Mouse (Mus musculus) CH12.LX (cell line): ENCODE data around the gene Zbtb7a. TPM values are rescaled to one million over a fixed set of nuclear protein-coding genes. Genes with fewer than 3 reads are reported as not detected.
A peak's percentile ranks its signal among the peaks of the same experiment; 100 is the strongest.

ENCODE experiments used
- DNase-seq: peaks from one replicate; pipeline ENCODE4 v3.0.0-alpha.2; 2013; ENCODE audit errors: extremely low read depth
- H3K27ac ChIP-seq: 2 replicates; pipeline ENCODE4 v1.5.1; 2012; ENCODE audit warnings: low read depth, mild to moderate bottlenecking, control low read depth, moderate library complexity; ENCODE audit not compliant: insufficient read depth
- H3K27me3 ChIP-seq: replicated peaks from 2 replicates; pipeline ENCODE3; 2012; ENCODE audit warnings: inconsistent platforms
- H3K36me3 ChIP-seq, 2 experiments: replicated peaks in 1 of 2; 2 replicates each; pipeline versions ENCODE3 to v1.6.1; 2012; ENCODE audit warnings: inconsistent platforms in 1 of 2, low read length in 1 of 2, mild to moderate bottlenecking in 1 of 2, mixed read lengths in 1 of 2, moderate library complexity in 1 of 2; ENCODE audit not compliant: control insufficient read depth in 1 of 2, insufficient read depth in 1 of 2
- H3K4me1 ChIP-seq, 2 experiments: 2 replicates each; pipeline ENCODE4 v1.6.1; 2012; ENCODE audit warnings: inconsistent platforms in 1 of 2, moderate library complexity in 1 of 2; ENCODE audit not compliant: insufficient read depth in 2 of 2, control insufficient read depth in 1 of 2
- H3K4me2 ChIP-seq: 2 replicates; pipeline ENCODE4 v1.6.1; 2012; ENCODE audit warnings: low read depth, mild to moderate bottlenecking, control low read depth; ENCODE audit not compliant: poor library complexity, insufficient read depth, severe bottlenecking
- H3K4me3 ChIP-seq, 3 experiments: fragments of 150-350 bp in 1 of 3; sonication (generic) in 1 of 3; replicated peaks in 1 of 3; 2 replicates each; pipeline versions ENCODE3 to v1.5.1; 2011 to 2012; ENCODE audit warnings: low read depth in 2 of 3, low read length in 2 of 3, mild to moderate bottlenecking in 2 of 3, moderate library complexity in 2 of 3, control low read depth in 1 of 3, improper control_type of control experiment in 1 of 3, inconsistent platforms in 1 of 3, mixed read lengths in 1 of 3; ENCODE audit not compliant: poor library complexity in 1 of 3
- H3K79me2 ChIP-seq: replicated peaks from 2 replicates; pipeline ENCODE4 v1.6.1; 2012; ENCODE audit warnings: mild to moderate bottlenecking, moderate library complexity; ENCODE audit not compliant: control insufficient read depth, poor library complexity, insufficient read depth, severe bottlenecking; ENCODE audit errors: extremely low read depth
- H3K9ac ChIP-seq: 2 replicates; pipeline ENCODE4 v1.6.1; 2012; ENCODE audit warnings: low read depth, mild to moderate bottlenecking, control low read depth, moderate library complexity; ENCODE audit not compliant: insufficient read depth
- H3K9me3 ChIP-seq: replicated peaks from 2 replicates; pipeline ENCODE3; 2012; ENCODE audit warnings: low read length, inconsistent platforms, mixed read lengths
- CHD1 ChIP-seq: IDR thresholded peaks from 2 replicates; pipeline ENCODE4 v1.6.1; 2012; ENCODE audit warnings: low read depth, low read length, improper control_type of control experiment, inconsistent platforms
- CHD2 ChIP-seq: IDR thresholded peaks from 2 replicates; pipeline ENCODE4 v1.6.1; 2011; ENCODE audit warnings: low read length, improper control_type of control experiment
- CTCF ChIP-seq, 2 experiments: IDR thresholded peaks in 1 of 2; conservative IDR thresholded peaks in 1 of 2; 2 replicates each; pipeline ENCODE4 v1.5.1; 2011 to 2012; ENCODE audit warnings: low read depth in 2 of 2, low read length in 2 of 2, improper control_type of control experiment in 1 of 2, inconsistent platforms in 1 of 2, mild to moderate bottlenecking in 1 of 2, moderate library complexity in 1 of 2
- E2F4 ChIP-seq: IDR thresholded peaks from 2 replicates; pipeline ENCODE4 v1.6.1; 2011; ENCODE audit warnings: low read depth, low read length, improper control_type of control experiment; ENCODE audit not compliant: insufficient replicate concordance
- EP300 ChIP-seq: IDR thresholded peaks from 2 replicates; pipeline ENCODE4 v1.6.1; 2011; ENCODE audit warnings: low read length, improper control_type of control experiment
- ETS1 ChIP-seq: conservative IDR thresholded peaks from 2 replicates; pipeline ENCODE4 v1.6.1; 2012; ENCODE audit warnings: low read depth, mild to moderate bottlenecking, inconsistent platforms, low read length, improper control_type of control experiment, moderate library complexity
- GABPA ChIP-seq: IDR thresholded peaks from 2 replicates; pipeline ENCODE4 v1.6.1; 2012; ENCODE audit warnings: low read depth, low read length, improper control_type of control experiment, inconsistent platforms; ENCODE audit not compliant: insufficient replicate concordance
- HCFC1 ChIP-seq: IDR thresholded peaks from 2 replicates; pipeline ENCODE4 v1.6.1; 2012; ENCODE audit warnings: low read depth, mild to moderate bottlenecking, inconsistent platforms, low read length, improper control_type of control experiment
- IRF4 ChIP-seq: IDR thresholded peaks from 2 replicates; pipeline ENCODE4 v1.6.1; 2014; ENCODE audit warnings: low read depth, mild to moderate bottlenecking, inconsistent platforms, low read length, improper control_type of control experiment
- JUND ChIP-seq: conservative IDR thresholded peaks from 2 replicates; pipeline ENCODE4 v1.6.1; 2011; ENCODE audit warnings: low read depth, low read length, improper control_type of control experiment
- KAT2A ChIP-seq: IDR thresholded peaks from 2 replicates; pipeline ENCODE4 v1.6.1; 2012; ENCODE audit warnings: low read length, improper control_type of control experiment, inconsistent platforms; ENCODE audit not compliant: insufficient replicate concordance
- MAFK ChIP-seq: IDR thresholded peaks from 2 replicates; pipeline ENCODE4 v1.6.1; 2011; ENCODE audit warnings: low read length, improper control_type of control experiment; ENCODE audit not compliant: insufficient replicate concordance
- MAX ChIP-seq: IDR thresholded peaks from 2 replicates; pipeline ENCODE4 v1.6.1; 2011; ENCODE audit warnings: low read length, improper control_type of control experiment
- MAZ ChIP-seq: IDR thresholded peaks from 2 replicates; pipeline ENCODE4 v1.6.1; 2012; ENCODE audit warnings: low read depth, mild to moderate bottlenecking, inconsistent platforms, low read length, improper control_type of control experiment, moderate library complexity
- MEF2A ChIP-seq: IDR thresholded peaks from 2 replicates; pipeline ENCODE4 v1.6.1; 2014; ENCODE audit warnings: low read depth, mild to moderate bottlenecking, inconsistent platforms, low read length, improper control_type of control experiment, borderline replicate concordance
- MXI1 ChIP-seq: IDR thresholded peaks from 2 replicates; pipeline ENCODE4 v1.6.1; 2011; ENCODE audit warnings: mild to moderate bottlenecking, low read depth, low read length, improper control_type of control experiment
- MYC ChIP-seq: IDR thresholded peaks from 2 replicates; pipeline ENCODE4 v1.6.1; 2011; ENCODE audit warnings: low read depth, mild to moderate bottlenecking, improper control_type of control experiment, low read length
- NELFE ChIP-seq: IDR thresholded peaks from 2 replicates; pipeline ENCODE4 v1.6.1; 2011; ENCODE audit warnings: low read depth, low read length, improper control_type of control experiment
- NRF1 ChIP-seq: IDR thresholded peaks from 2 replicates; pipeline ENCODE4 v1.6.1; 2014; ENCODE audit warnings: low read depth, mild to moderate bottlenecking, inconsistent platforms, low read length, improper control_type of control experiment, moderate library complexity
- PAX5 ChIP-seq: IDR thresholded peaks from 2 replicates; pipeline ENCODE4 v1.6.1; 2012; ENCODE audit warnings: low read length, inconsistent platforms, mixed read lengths
- POLR2A ChIP-seq: IDR thresholded peaks from 2 replicates; pipeline ENCODE4 v1.6.1; 2011; ENCODE audit warnings: low read depth, mild to moderate bottlenecking, improper control_type of control experiment, low read length
- POLR2AphosphoS2 ChIP-seq: IDR thresholded peaks from 2 replicates; pipeline ENCODE4 v1.6.1; 2011; ENCODE audit warnings: low read depth, low read length, improper control_type of control experiment
- RCOR1 ChIP-seq: conservative IDR thresholded peaks from 2 replicates; pipeline ENCODE4 v1.6.1; 2012; ENCODE audit warnings: low read depth, mild to moderate bottlenecking, inconsistent platforms, low read length, improper control_type of control experiment
- SIN3A ChIP-seq: IDR thresholded peaks from 2 replicates; pipeline ENCODE4 v1.6.1; 2012; ENCODE audit warnings: low read length, improper control_type of control experiment, inconsistent platforms
- TCF12 ChIP-seq: IDR thresholded peaks from 2 replicates; pipeline ENCODE4 v1.6.1; 2014; ENCODE audit warnings: low read depth, mild to moderate bottlenecking, inconsistent platforms, low read length, improper control_type of control experiment
- USF2 ChIP-seq: conservative IDR thresholded peaks from 2 replicates; pipeline ENCODE4 v1.6.1; 2011; ENCODE audit warnings: low read depth, low read length, improper control_type of control experiment
- ZC3H11A ChIP-seq: IDR thresholded peaks from 2 replicates; pipeline ENCODE4 v1.6.1; 2012; ENCODE audit warnings: low read depth, mild to moderate bottlenecking, inconsistent platforms, low read length, improper control_type of control experiment
- ZMIZ1 ChIP-seq: IDR thresholded peaks from 2 replicates; pipeline ENCODE4 v1.6.1; 2012; ENCODE audit warnings: low read depth, mild to moderate bottlenecking, inconsistent platforms, low read length, improper control_type of control experiment
- ZNF384 ChIP-seq: IDR thresholded peaks from 2 replicates; pipeline ENCODE4 v1.6.1; 2012; ENCODE audit warnings: low read depth, low read length, improper control_type of control experiment, inconsistent platforms
- dilution Hi-C: fragments of 300-500 bp; cut with MboI; formaldehyde crosslinking; loops from 2 replicates; pipeline ENCODE4 v1.14.3; 2020; ENCODE audit warnings: low sequenced_read_pairs; ENCODE audit not compliant: extremely low pct_unique_long_range_greater_than_20kb, extremely low pct_ligation_motif_present
- in situ Hi-C: fragments of 300-500 bp; cut with MboI; formaldehyde crosslinking; loops from 3 replicates; pipeline ENCODE4 v1.14.3; 2019; ENCODE audit warnings: low sequenced_read_pairs, low pct_ligation_motif_present, low pct_unique_long_range_greater_than_20kb, mixed read lengths
- polyA plus RNA-seq: library from polyadenylated mRNA; unstranded; fragments of >175 nt; gene quantifications from 2 replicates; pipeline ENCODE4 v1.2.1, GENCODE M21; 2012; ENCODE audit warnings: low read depth; ENCODE audit not compliant: insufficient read length
- total RNA-seq, 2 experiments: library from RNA; depleted of rRNA; stranded (reverse); fragments of 300-350 nt in 1 of 2; fragments of >200 nt in 1 of 2; gene quantifications; 2 replicates each; pipeline ENCODE4 v1.2.3; 2012 to 2014

Gene Zbtb7a
- total and polyA plus RNA-seq, 3 experiments: 3.0 to 21.3 (median 18.2) TPM

GRCm38 (mm10) chr10:81192968-81193501 is 58.0 kb downstream of the Zbtb7a start:
- Histone ChIP-seq H3K27me3 (peaks cover 5% of the 10 kb centered on the region), H3K4me3 (peak overlapping the region; percentile 6 to 86 (median 59)), H3K4me2 (peak overlapping the region; percentile 67), H3K36me3 (peaks cover 15 to 31% of the 10 kb centered on the region in 2 experiments), H3K9ac (peak overlapping the region; percentile 67; the same call in 1 of the 2 replicates), H3K4me1 (peaks cover 31 to 62% of the 10 kb centered on the region in 2 experiments), H3K9me3 (no peaks in the 10 kb centered on the region), H3K27ac (peak overlapping the region; percentile 88), H3K79me2 (no peaks in the 10 kb centered on the region)
- DNase-seq: no peak
- TF ChIP-seq CHD2: 0 out of 2 replicates have a peak, but pooled peaks have one; percentile 27
- TF ChIP-seq USF2: no peak
- dilution Hi-C loops: no loop called here
- in situ Hi-C loops: loop anchor here (10.0 kb wide), 1 partner anchor 162 kb away; the partner anchor contains the start of genes Hmg20b and Mfsd12

DNA sequence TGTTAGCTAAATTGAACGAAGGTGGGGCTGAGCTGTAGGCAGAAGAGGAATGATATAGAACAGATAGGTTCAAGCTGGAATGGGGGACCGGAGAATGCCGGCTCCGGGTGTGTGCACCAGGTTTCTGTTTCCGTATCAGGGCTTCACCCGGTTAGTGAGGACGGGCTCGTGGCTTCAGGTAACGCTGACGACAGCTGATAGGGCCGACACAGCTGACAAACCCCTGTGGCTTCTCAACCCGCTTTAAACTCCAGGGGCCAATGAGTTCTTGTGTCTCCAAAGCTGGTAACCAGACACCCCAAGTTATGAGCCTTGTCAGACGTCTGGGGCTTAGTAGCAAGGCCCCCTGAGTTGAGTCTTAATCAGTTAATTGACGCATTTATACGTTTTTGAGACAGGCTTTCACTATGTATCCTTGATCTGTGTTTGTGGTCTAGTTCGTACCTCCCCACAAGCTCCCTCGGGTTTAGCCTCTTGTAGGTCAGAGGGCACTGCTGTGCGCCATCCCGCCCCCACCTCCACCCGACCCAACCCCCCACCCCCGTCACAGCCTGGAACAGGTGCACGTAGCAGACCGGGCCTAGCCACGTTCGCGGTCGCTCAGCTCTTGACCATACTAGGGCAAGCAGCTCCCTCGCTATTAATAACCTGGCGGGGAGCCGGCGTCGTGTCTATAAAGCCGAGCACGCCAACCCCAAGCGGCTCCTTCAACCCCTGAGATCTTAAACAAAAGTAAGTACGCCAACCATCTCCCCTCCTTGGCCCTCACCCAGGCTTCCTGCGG is 59.2 kb downstream of the Zbtb7a start:
- dilution Hi-C loops: no loop called here
- no peaks in the 10 kb centered on the region for H3K79me2 ChIP-seq
- peak overlapping the region; percentile 48 for H3K9ac ChIP-seq
- H3K4me2 ChIP-seq: peak overlapping the region; percentile 87
- peak overlapping the region; percentile 67 for H3K27ac ChIP-seq
- peaks cover 5% of the 10 kb centered on the region for H3K27me3 ChIP-seq
- peak; percentile 82 for DNase-seq
- peak overlapping the region; percentile 28 to 38 (median 33) for H3K4me3 ChIP-seq
- H3K4me1 ChIP-seq: peaks cover 31 to 62% of the 10 kb centered on the region in 2 experiments
- H3K36me3 ChIP-seq: peaks cover 15 to 23% of the 10 kb centered on the region in 2 experiments
- H3K9me3 ChIP-seq: no peaks in the 10 kb centered on the region
- in situ Hi-C loops: loop anchor here (10.0 kb wide), 1 partner anchor 161 kb away; the partner anchor contains the start of genes Hmg20b and Mfsd12
- TF ChIP-seq MAX (peak; percentile 53), EP300 (peak; percentile 64), GABPA (no peak), HCFC1 (peak; percentile 36), MEF2A (peak; percentile 87), MXI1 (peak; percentile 58; the same call in 1 of the 2 replicates), RCOR1 (0 out of 2 replicates have a peak, but pooled peaks have one; percentile 16), NRF1 (0 out of 2 replicates have a peak, but pooled peaks have one; percentile 30), MAFK (0 out of 2 replicates have a peak, but pooled peaks have one; percentile 41), NELFE (0 out of 2 replicates have a peak, but pooled peaks have one; percentile 42), MYC (peak; percentile 64), CTCF (conservative IDR thresholded peaks at IDR 0.05 in 1 of 2, IDR thresholded peaks at IDR 0.05 in 1 of 2; ENCODE audit: low read depth in 2 of 2, low read length in 2 of 2) (no peak), JUND (0 out of 2 replicates have a peak, but pooled peaks have one; percentile 32), CHD1 (no peak), TCF12 (peak; percentile 83), IRF4 (peak; percentile 49; the same call in 1 of the 2 replicates), SIN3A (peak; percentile 81), ETS1 (peak; percentile 81), POLR2AphosphoS2 (peak; percentile 17; the same call in 1 of the 2 replicates), E2F4 (no peak), ZMIZ1 (peak; percentile 69; the same call in 1 of the 2 replicates), KAT2A (0 out of 2 replicates have a peak, but pooled peaks have one; percentile 36), ZC3H11A (no peak), POLR2A (peak; percentile 69), MAZ (peak; percentile 82; the same call in 1 of the 2 replicates), ZNF384 (no peak; the same call in 1 of the 2 replicates), PAX5 (no peak)
